Mouse (Mus musculus) layer of hippocampus, postnatal 36 days (tissue): ENCODE results near the gene Tpp2. TPM values are rescaled to one million over a fixed set of nuclear protein-coding genes. Genes with fewer than 3 reads are reported as not detected.
A peak's percentile ranks its signal among the peaks of the same experiment; 100 is the strongest.
"Not testable (repeated sequence)": the region's sequence is repeated elsewhere in the genome, so short reads cannot be mapped to it uniquely, and the experiment has no call there.

ENCODE experiments used
- DNase-seq, 2 experiments: peaks; one replicate each; pipeline ENCODE4 v3.0.0; 2022
- microRNA-seq, 2 experiments: library from miRNA; unstranded; fragments of <30 nt; microRNA quantifications; one replicate each; pipeline ENCODE4 v1.2.0; 2021
- total RNA-seq, 2 experiments: library from RNA; stranded (reverse); gene quantifications; 2 replicates each; pipeline ENCODE4 v1.2.3; 2021

Gene Tpp2
- total RNA-seq, 2 experiments from 2014 or later: 53.4 to 56.9 TPM

DNA sequence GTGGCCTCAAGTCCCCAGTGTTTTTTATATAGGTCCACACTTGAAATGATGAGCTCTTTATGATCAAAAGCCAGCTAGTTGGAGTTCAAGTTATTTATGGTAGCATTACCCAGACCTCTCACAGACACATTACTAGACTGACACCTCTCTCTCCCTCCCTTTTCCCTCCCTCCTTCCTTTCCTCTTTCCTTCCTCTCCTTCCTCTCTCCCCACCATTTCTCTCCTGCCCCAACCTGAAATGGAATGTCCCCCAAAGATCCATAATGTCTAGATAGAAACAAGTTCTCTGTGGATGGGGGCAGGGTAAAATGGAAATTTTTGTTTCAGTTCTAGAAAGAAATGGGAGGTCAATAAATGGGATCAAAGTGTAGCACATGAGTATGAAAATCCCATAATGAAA, 86.5 kb downstream of the Tpp2 start, which contains the start of gene Mettl21c:
Gene Mettl21c (minus strand): TSS at position 101 of the 400 bp plus-strand sequence.
- no peak for DNase-seq

DNA sequence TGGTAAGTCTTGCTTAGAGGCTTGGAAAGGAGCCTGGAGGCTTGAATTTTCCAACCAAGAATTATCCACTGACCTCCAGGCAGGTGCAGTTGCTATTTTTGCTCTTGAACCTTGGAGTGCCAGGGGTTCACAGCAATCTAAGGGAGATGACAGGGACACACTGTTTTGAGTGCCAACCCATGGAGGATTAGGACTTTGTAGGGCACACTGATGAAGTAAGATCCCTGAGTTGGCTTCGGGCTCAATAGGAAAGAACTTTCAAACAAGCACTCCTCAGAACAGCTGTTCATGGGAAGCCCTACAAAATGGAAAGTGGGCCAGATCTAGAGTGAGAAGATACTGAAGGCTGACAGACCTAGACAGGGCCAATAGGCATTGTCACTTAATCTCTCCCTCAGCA, 89.2 kb downstream of the Tpp2 start:
- DNase-seq: no peak

GRCm38 (mm10) chr1:44027651-44028050, 94.2 kb downstream of the Tpp2 start:
- DNase-seq: no peak

DNA sequence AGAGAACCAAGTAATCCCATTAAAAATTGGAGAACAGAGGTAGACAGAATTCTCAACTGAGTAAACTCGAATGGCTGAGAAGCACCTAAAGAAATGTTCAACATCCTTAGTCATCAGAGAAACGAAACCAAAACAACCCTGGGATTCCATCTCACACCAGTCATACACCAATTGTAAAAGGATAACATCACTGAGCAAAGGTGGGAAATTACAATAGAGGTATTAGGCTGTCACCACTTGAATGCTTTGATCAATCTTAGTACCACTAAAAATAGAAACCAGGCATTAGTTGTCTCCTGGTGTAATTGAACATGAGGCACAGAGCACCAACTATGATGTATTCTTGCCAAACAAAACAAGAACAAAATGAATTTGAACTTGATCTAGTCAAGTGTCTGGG, 98.8 kb downstream of the Tpp2 start:
- no peak for DNase-seq

GRCm38 (mm10) chr1:44032948-44033347, 99.5 kb downstream of the Tpp2 start:
- no peak for DNase-seq

DNA sequence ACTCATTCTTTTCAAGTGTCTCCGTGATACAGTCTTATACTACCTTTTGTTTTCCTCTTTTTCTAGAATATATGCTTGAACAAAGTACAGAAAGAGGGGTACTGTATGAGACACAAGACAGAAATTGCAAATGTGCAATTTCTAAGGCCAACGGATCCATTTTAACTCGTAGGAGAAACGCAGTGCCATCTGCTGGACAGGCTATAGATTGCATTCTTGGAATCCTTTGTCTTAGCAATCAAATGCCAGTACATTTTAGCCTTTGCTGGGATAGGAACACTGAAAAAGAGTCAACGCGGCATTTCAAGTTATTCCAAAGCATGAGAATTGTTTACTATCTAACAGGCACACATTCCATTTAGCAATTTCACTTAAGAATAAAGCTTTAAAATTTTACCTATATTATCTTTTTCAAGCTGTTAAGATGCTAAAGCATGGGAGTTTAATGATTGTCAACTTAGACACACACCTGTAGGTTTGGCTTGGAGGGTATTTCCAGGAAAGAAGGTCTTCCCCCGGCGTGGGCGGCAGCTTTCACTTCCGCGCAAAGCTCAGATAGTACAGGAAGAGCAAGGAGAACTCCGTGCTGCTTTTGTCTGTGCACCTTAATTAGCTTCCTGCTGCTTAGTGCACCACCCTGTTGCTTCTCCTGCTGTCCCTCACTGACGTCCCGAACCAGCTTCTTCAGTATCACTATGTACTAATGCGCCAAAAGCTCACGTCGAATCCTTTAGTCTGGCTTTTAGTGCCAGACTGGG, 108.5 kb downstream of the Tpp2 start:
- peak; percentile 13 to 33 for DNase-seq

DNA sequence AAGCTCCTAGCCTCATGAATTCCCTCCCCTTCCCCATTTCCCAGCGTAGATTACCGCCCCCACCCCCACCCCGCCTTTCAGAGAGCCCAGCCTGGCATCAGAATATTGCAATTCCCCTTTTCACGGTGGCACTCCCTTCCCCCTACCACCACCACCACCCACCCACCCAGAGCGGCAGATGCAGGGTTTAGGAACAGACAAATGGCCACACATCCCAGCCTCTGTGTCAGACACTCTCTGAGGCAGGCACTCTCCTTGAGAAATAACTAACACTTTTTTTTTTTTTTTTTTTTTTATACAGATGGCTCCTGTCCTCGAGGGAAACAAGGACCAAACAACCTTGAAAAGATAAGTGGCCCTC, 109.1 kb downstream of the Tpp2 start:
- DNase-seq: no peak

GRCm38 (mm10) chr1:44045689-44046088, 112.2 kb downstream of the Tpp2 start:
- not testable (repeated sequence) for DNase-seq

DNA sequence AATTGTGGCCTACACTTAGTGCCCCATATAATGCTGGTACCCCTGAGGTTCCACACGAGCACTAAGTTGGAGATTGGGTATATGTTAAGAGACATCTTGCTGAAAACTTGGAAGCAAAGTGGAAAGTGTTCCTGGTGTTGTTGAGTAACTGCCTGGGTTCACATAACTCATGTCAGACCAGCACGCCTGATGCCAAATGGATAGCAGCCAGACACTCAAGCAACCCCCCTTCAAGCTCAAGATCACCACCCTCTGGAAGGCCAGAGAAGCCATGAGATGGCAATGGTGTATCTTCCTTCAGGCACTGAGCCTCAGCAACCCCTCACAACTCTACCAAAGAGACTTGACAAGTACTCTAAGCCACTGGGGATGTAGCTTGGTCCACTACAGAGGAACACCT, 113.1 kb downstream of the Tpp2 start:
- no peak for DNase-seq

Small RNA genes lying within 50 kb of the gene (microRNA-seq; reads per million reads assigned to microRNA genes)
- 0 reads per million in 2 experiments for gene Gm24180

Other genes starting within 250 kb of the Tpp2 start
- 1 to 10 TPM; 1.4 to 7.0 TPM for gene 1500015O10Rik, start 203.0 kb upstream of the Tpp2 start, total RNA-seq
- gene Uxs1, start 105.8 kb upstream of the Tpp2 start, total RNA-seq: 10 to 100 TPM; 42.9 to 49.4 TPM
- gene Mettl21c, start 86.4 kb downstream of the Tpp2 start, total RNA-seq: not detected
- not detected for gene Gm8251, start 128.3 kb downstream of the Tpp2 start, total RNA-seq
- 10 to 100 TPM; 11.0 to 11.3 TPM for gene Tex30, start 168.8 kb downstream of the Tpp2 start, total RNA-seq
- 10 to 100 TPM; 10.1 to 10.8 TPM for gene Kdelc1, start 185.2 kb downstream of the Tpp2 start, total RNA-seq
- 10 to 100 TPM; 34.9 to 39.8 TPM for gene Bivm, start 185.3 kb downstream of the Tpp2 start, total RNA-seq
- 10 to 100 TPM; 19.8 to 21.5 TPM for gene Ercc5, start 214.1 kb downstream of the Tpp2 start, total RNA-seq